In genomic region chr5:141738725-141739124, GRCm38 (mm10) we compare ENCODE assay signal across 12 mouse cellular contexts.
DNase-seq lines count a peak whose midpoint lies in the region; ATAC-seq and TF ChIP-seq lines count a peak whose summit lies in the region.
"Had no signal": no experiment of that assay in that cellular context is flagged by ENCODE, and none has a peak within 500 bp of the region (broad histone marks: within the 10 kb centered on the region; RNA-seq: fewer than 3 reads in every experiment).

No protein-coding gene starts in this region.

- ATAC-seq in liver, embryonic 14.5 days (ENCODE audit: insufficient read depth): no peak
- ATAC-seq in liver, embryonic 12.5 days: no peak

- no peak overlapping the region for H3K9ac ChIP-seq in liver, embryonic 14.5 days (replicated peaks)
- H3K9ac ChIP-seq in liver, embryonic 12.5 days: no peak overlapping the region
- H3K9ac ChIP-seq: heart, embryonic 13.5 days had no signal

- 52% methylated on average over 5 of the region's 5 CpGs for WGBS in liver, embryonic 14.5 days (ENCODE audit: insufficient replicate concordance)
- 52% methylated on average over 5 of the region's 5 CpGs for WGBS in liver, embryonic 12.5 days (ENCODE audit: insufficient replicate concordance)

- H3K9me3 ChIP-seq in liver, embryonic 14.5 days (ENCODE audit: control insufficient read depth, low read length): no peaks in the 10 kb centered on the region
- H3K9me3 ChIP-seq in liver, embryonic 12.5 days (replicated peaks): 0 out of 2 replicates have a peak, but pooled peaks cover 9% of the 10 kb centered on the region

- TF ChIP-seq EP300 in liver, embryonic 14.5 days (IDR thresholded peaks at IDR 0.05; ENCODE audit: low read depth): no peak

- TF ChIP-seq CTCF in liver, embryonic 14.5 days (IDR thresholded peaks at IDR 0.05; ENCODE audit: low read depth): peak; percentile 46

- H3K27me3 ChIP-seq in liver, embryonic 14.5 days (ENCODE audit: control insufficient read depth, insufficient read depth, low read length): no peaks in the 10 kb centered on the region
- H3K27me3 ChIP-seq in liver, embryonic 12.5 days (replicated peaks): no peaks in the 10 kb centered on the region
- H3K27me3 ChIP-seq: heart, embryonic 13.5 days had no signal

- peak; percentile 11 to 14 for DNase-seq in cerebellum, postnatal 10 days
- DNase-seq in cerebellum, postnatal 25 days: no peak
- DNase-seq in liver, embryonic 14.5 days (ENCODE audit: low read depth in 3 of 3, low spot score in 3 of 3): no peak
- peak; percentile 51 for DNase-seq in ES-CJ7 (ENCODE audit: low read depth, low spot score)
- peak; percentile 5 for DNase-seq in naive thymus-derived CD4-positive, alpha-beta T cell, adult 2 months (ENCODE audit: low read depth)
- DNase-seq in frontal cortex, postnatal 14 days (ENCODE audit: low spot score in 2 of 2): no peak
- DNase-seq in layer of hippocampus, postnatal 14 days (ENCODE audit: low spot score in 2 of 2): no peak
- DNase-seq: kidney, postnatal 4 days; lung, postnatal 10 days had no signal

- H3K4me1 ChIP-seq in liver, embryonic 14.5 days (replicated peaks; ENCODE audit: control insufficient read depth in 2 of 2, insufficient read depth in 2 of 2, low read length in 1 of 2): no peaks in the 10 kb centered on the region
- H3K4me1 ChIP-seq in liver, embryonic 12.5 days: no peaks in the 10 kb centered on the region

- H3K4me3 ChIP-seq in liver, embryonic 14.5 days (ENCODE audit: insufficient read depth in 1 of 2, low read depth in 2 of 2, low read length in 2 of 2): no peak overlapping the region
- H3K4me3 ChIP-seq in liver, embryonic 12.5 days: no peak overlapping the region
- H3K4me3 ChIP-seq: erythroblast, embryonic 14.5 days; heart, embryonic 13.5 days had no signal

- no peaks in the 10 kb centered on the region for H3K36me3 ChIP-seq in liver, embryonic 14.5 days (replicated peaks; ENCODE audit: control insufficient read depth, insufficient read depth, low read depth)
- H3K36me3 ChIP-seq in liver, embryonic 12.5 days: no peaks in the 10 kb centered on the region
- H3K36me3 ChIP-seq: heart, embryonic 13.5 days had no signal

- no peak overlapping the region for H3K4me2 ChIP-seq in liver, embryonic 14.5 days (ENCODE audit: low read depth)
- H3K4me2 ChIP-seq in liver, embryonic 12.5 days: no peak overlapping the region
- H3K4me2 ChIP-seq: heart, embryonic 13.5 days had no signal

- no peak overlapping the region for H3K27ac ChIP-seq in liver, embryonic 14.5 days
- H3K27ac ChIP-seq in liver, embryonic 12.5 days: no peak overlapping the region
- H3K27ac ChIP-seq: heart, embryonic 13.5 days had no signal

Comparison
In these comparisons a context has a peak if more than half of its experiments do, and no peak if none do; other contexts are left out.
1. DNase-seq: peak in cerebellum, postnatal 10 days (2 of 2), ES-CJ7 (single experiment) and naive thymus-derived CD4-positive, alpha-beta T cell, adult 2 months (single experiment); none in cerebellum, postnatal 25 days (0 of 2), liver, embryonic 14.5 days (0 of 3), frontal cortex, postnatal 14 days (0 of 2) and layer of hippocampus, postnatal 14 days (0 of 2).